Mouse (Mus musculus): Measurements from ENCODE around the gene Pam. TPM values are rescaled to one million over a fixed set of nuclear protein-coding genes. Genes with fewer than 3 reads are reported as not detected.
"Not testable (repeated sequence)": the region's sequence is repeated elsewhere in the genome, so short reads cannot be mapped to it uniquely, and the experiment has no call there.

Gene Pam
- total RNA-seq, 2 experiments from 2014 or later = 85.6 to 88.1 TPM

- DNase-seq = no peak
Measured at GRCm38 (mm10) chr1:97969765-97970164, 125.7 kb downstream of the Pam start.

- DNase-seq = no peak
Measured at GRCm38 (mm10) chr1:97963711-97964110, 131.7 kb downstream of the Pam start.

DNA sequence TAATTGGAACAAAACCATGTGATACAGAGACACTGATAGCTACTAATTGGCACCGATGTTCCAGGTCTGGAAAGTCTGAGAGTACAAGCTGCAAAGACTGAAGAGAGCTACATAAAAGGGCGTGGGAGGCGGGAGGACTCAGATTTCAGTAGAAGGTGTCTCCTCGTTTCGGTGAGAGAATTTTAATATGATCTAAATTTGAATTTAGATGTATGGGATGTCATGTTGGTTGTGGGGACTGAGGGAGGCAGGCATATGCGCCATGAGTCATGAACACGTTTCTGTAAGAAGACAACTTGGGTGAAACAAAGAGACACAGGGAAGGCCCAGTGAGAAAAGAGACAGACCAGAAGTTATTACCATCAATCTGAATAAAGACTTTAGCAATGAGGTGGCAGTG lies 133.3 kb downstream of the Pam start:
- no peak for DNase-seq

- DNase-seq = no peak
Measured at GRCm38 (mm10) chr1:97960681-97961080, 134.8 kb downstream of the Pam start.

DNA sequence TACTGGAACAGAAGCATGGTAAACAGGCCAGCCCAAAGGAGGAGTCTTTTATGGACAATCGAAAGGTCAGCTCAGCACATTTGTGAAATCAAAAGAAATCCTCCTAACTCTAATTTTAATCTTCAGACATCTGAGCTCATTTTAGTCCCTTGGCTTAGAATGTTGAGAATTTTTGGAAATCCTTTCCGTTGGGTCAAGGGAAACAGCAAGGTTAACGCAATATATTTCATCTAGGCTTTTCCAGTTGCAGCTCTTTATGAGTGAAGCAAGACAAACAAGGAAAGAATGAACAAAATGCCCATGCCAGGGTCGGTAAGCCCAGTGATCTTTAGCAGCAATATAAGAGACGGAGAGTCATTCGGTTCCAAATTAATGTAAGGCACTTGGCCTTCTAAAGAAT lies 135.3 kb downstream of the Pam start:
- no peak for DNase-seq

DNA sequence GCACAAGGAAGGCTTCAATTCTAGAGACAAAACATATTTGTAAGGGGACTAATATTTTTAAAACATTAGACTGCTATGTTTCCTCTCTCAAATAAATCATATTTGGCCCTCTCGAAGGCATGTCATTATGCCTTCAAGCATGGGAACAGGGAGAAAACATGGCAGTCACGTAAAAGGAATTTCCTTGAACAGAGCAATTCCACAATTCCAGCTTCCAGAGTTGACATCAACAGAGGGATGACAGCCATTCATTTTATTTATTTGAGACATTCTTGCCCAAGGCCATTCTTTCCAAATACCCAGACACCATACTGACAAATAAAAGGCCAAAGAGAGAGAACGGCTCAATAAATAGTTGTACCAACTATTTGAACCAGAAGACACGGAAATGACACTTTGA lies 136.7 kb downstream of the Pam start:
- DNase-seq = no peak

DNA sequence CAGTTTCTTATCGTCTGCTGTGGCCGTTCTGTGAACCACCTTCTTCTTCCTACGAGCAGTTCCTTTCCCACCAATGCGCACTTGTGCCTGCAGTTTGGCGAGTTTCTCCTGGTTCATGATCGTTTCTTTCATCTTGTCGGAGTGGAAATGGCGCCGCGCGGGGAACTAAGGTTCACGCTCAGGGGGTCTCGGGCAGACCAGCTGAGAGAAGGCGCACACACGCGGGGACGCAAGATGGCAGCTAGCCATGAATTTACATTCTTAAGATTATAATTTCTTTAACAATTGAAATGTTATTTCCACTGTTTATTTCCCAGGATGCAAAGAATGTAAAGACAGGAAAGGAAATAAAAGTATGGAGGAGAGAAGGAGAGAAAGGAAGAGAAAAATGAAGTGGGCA lies 146.2 kb downstream of the Pam start:
- DNase-seq = not testable (repeated sequence)

DNA sequence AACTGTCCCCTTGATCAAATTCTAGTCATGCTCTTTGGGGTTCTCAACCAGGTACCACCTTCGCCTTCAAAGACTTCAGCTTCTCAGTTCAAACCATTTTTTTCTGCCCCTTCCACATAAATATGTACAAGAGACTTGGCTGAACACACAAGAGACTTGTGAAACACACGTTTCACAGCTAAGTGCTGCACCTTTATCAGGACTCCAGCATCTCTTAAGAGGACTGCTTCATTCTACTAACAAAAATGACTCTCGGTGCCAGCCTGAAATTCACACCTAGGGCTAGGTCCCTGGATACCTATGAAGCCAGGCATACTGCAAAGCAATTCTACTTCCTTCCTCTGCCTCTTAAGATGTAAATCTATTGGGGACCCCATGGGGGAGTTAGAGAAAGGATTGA lies 148.3 kb downstream of the Pam start:
- DNase-seq = no peak

- no peak for DNase-seq
Measured at GRCm38 (mm10) chr1:97943908-97944608, 151.4 kb downstream of the Pam start.

DNA sequence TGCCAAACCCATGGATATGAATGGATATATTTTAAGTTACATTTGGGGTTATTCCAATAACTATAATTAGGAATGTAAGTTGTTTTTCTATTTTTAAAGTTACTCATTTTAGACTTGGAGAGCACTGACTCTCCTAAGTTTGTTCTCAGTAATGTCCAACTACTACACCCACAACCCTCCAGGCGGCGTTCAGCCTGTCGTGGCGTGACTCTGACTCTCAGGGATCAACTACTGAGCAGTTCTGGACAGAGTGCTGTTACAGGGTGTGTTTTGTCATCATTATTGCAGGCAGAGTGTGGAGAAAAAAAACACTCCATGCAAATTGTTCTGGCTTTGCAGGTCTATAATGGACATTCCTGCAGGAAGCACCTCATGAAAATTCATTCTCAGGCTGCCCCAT lies 152.0 kb downstream of the Pam start:
- DNase-seq = no peak

- DNase-seq = no peak
Measured at GRCm38 (mm10) chr1:97942966-97943365, 152.5 kb downstream of the Pam start.

- DNase-seq = no peak
Measured at GRCm38 (mm10) chr1:97938586-97938985, 156.9 kb downstream of the Pam start.

- DNase-seq = no peak
Measured at GRCm38 (mm10) chr1:97938053-97938452, 157.4 kb downstream of the Pam start.

- DNase-seq = no peak
Measured at GRCm38 (mm10) chr1:97934940-97935339, 160.5 kb downstream of the Pam start.

DNA sequence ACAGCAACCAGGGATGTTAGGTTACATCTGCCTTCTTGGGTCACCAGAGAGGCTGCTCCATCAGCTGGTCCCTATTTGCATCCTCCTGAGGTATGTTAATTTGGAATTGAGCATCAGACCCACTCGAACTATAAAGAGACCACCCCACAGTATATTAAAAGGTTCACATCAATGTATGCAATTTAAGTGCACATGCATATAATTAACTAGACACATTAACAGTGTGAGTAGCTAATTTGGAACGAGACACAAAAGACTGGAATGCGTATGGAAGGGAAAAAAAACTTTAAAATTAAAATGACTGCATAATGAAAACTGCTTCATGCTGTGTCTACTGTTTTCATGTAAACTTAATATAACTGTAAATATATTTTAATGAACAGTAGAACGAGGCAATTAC lies 164.2 kb downstream of the Pam start:
- DNase-seq = no peak

DNA sequence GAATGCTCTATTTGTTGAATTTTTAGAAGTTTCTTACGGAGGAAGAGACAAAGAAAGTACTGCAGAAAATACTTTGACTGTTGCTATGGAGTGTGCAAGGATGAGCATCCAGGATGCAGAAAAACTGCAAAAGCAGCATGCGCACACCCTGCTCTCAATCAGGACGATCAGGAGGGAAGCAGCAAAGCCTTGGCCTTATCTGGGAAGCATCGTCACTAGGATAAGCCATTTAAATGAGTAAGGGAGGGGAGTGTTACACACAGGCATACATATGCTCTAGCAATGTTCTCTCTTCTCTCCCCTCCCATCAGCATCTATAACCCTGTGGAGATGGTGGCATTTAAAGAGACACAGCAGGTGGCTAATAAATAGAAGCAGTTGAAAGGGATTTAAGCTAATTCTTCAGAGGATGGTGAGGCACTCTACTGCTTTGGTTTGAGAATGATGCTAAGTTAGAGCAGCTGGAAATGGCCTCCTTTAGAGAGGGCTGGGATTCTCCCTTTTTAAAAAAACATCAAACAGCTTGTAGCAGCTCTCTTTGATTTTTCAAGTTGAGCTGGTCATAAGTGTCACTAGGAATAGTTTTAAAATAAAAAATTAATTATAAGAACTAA lies 165.9 kb downstream of the Pam start:
- DNase-seq = no peak

- DNase-seq = no peak
Measured at GRCm38 (mm10) chr1:97926789-97927188, 168.7 kb downstream of the Pam start.

GRCm38 (mm10) chr1:97926017-97926540 lies 169.4 kb downstream of the Pam start:
- DNase-seq = no peak

GRCm38 (mm10) chr1:97922395-97922794 lies 173.1 kb downstream of the Pam start:
- DNase-seq = no peak

- DNase-seq = no peak
Measured at GRCm38 (mm10) chr1:97921886-97922285, 173.6 kb downstream of the Pam start.

DNA sequence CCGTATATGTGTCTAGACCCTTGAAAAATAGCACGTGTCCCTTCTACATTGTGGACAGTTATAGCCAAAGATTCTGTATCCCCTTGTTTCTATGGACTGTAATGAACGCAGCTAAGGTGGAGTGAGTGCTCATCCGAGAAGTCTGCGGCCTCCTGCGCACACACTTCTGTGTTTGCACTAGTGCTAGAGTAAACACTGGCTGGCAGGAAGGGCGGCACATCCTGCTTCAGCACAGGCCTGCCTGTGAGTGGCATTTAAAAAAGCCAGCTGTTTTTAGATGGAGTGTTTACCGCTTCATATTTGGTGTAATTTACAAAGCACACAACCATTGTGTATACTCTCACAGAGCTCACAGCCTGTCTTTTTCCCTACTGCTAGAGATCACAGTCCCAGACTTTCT lies 177.0 kb downstream of the Pam start:
- no peak for DNase-seq

GRCm38 (mm10) chr1:97916971-97917234 lies 178.5 kb downstream of the Pam start:
- DNase-seq = no peak

- DNase-seq = no peak
Measured at GRCm38 (mm10) chr1:97916218-97916970, 179.1 kb downstream of the Pam start.

DNA sequence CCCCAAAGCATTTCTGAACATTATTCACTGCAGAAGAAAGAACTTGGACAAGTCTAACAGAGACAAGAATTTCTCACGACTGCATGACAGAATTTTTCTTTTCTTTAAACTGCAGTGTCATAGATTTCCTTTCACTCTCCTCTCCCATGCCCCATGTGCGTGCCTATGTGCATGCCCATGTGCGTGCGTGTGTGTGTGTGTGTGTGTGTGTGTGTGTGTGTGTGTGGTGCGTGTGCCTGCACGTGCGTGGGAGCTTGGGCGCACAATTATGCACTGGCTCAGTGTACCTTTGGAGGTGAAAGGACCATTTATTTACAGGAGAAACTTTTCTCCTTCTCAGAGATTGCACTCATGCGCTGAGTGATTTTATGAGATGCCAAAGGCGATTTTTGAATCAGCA lies 179.7 kb downstream of the Pam start:
- no peak for DNase-seq

Data from gastrocnemius, postnatal 10 days (tissue).